Comparison of ENCODE assay signal across 22 mouse cellular contexts in the genomic region with DNA sequence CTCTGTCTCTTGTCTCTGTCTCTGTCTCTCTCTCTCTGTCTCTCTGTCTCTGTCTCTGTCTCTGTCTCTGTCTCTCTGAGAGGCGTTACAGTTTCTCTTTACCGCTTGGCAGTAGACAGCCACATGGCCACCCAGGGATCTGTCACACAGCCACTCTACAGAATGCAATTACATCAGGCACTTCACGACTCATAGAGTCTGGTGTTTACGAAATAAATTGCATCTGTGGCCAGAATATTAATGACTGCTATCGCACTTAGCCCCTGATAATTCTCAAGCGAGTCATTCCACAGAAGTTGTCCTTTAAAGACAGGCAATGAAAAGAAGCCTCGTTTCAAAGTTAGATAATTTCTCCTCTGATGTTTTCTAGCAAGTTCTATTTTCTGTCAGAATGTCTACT.
DNase-seq lines count a peak whose midpoint lies in the region; ATAC-seq lines count a peak whose summit lies in the region.
"Had no signal": no experiment of that assay in that cellular context is flagged by ENCODE, and none has a peak within 500 bp of the region (broad histone marks: within the 10 kb centered on the region; RNA-seq: fewer than 3 reads in every experiment).

No protein-coding gene starts in this region.

- 48% methylated on average over 7 of the region's 7 CpGs for WGBS in hindbrain, embryonic 13.5 days
- 90% methylated on average over 7 of the region's 7 CpGs for WGBS in hindbrain, embryonic 10.5 days
- 36% methylated on average over 7 of the region's 7 CpGs for WGBS in neural tube, embryonic 13.5 days
- WGBS in midbrain, embryonic 15.5 days: 50% methylated on average over 7 of the region's 7 CpGs

- no peak overlapping the region for H3K4me2 ChIP-seq in hindbrain, embryonic 13.5 days
- H3K4me2 ChIP-seq in neural tube, embryonic 13.5 days: no peak overlapping the region
- no peak overlapping the region for H3K4me2 ChIP-seq in midbrain, embryonic 15.5 days
- H3K4me2 ChIP-seq: limb, embryonic 12.5 days; liver, embryonic 11.5 days; midbrain, embryonic 12.5 days had no signal

- no peak overlapping the region for H3K27ac ChIP-seq in hindbrain, embryonic 13.5 days
- H3K27ac ChIP-seq in hindbrain, embryonic 10.5 days: no peak overlapping the region
- H3K27ac ChIP-seq in neural tube, embryonic 13.5 days (replicated peaks): no peak overlapping the region
- no peak overlapping the region for H3K27ac ChIP-seq in midbrain, embryonic 15.5 days
- H3K27ac ChIP-seq: embryonic facial prominence, embryonic 10.5 days; heart, adult 2 months; limb, embryonic 12.5 days; midbrain, embryonic 12.5 days had no signal

- no peak overlapping the region for H3K4me3 ChIP-seq in hindbrain, embryonic 13.5 days
- H3K4me3 ChIP-seq in hindbrain, embryonic 10.5 days: no peak overlapping the region
- H3K4me3 ChIP-seq in neural tube, embryonic 13.5 days: no peak overlapping the region
- H3K4me3 ChIP-seq in midbrain, embryonic 15.5 days: no peak overlapping the region
- H3K4me3 ChIP-seq: embryonic facial prominence, embryonic 10.5 days; heart, adult 2 months; limb, embryonic 12.5 days; midbrain, embryonic 12.5 days had no signal

- no peaks in the 10 kb centered on the region for H3K27me3 ChIP-seq in hindbrain, embryonic 13.5 days
- H3K27me3 ChIP-seq in hindbrain, embryonic 10.5 days (ENCODE audit: insufficient read depth, poor library complexity, severe bottlenecking): peaks cover 13% of the 10 kb centered on the region; the same call in 1 of the 2 replicates
- H3K27me3 ChIP-seq in neural tube, embryonic 13.5 days: no peaks in the 10 kb centered on the region
- H3K27me3 ChIP-seq in midbrain, embryonic 15.5 days (replicated peaks): no peaks in the 10 kb centered on the region
- H3K27me3 ChIP-seq: limb, embryonic 12.5 days had no signal

- peak; percentile 71; the same call in 1 of the 2 replicates for ATAC-seq in hindbrain, embryonic 13.5 days (ENCODE audit: low FRiP score)
- ATAC-seq in neural tube, embryonic 13.5 days (ENCODE audit: low read depth): peak; percentile 77; the same call in 1 of the 2 replicates
- 0 out of 2 replicates have a peak, but pooled peaks have one; percentile 60 for ATAC-seq in midbrain, embryonic 15.5 days (replicated peaks)
- ATAC-seq: intestine, postnatal 0 days; liver, postnatal 0 days; lung, postnatal 0 days had no signal

- H3K9ac ChIP-seq in hindbrain, embryonic 13.5 days: no peak overlapping the region
- no peak overlapping the region for H3K9ac ChIP-seq in neural tube, embryonic 13.5 days
- H3K9ac ChIP-seq in midbrain, embryonic 15.5 days: no peak overlapping the region
- H3K9ac ChIP-seq: limb, embryonic 12.5 days; liver, postnatal 0 days; midbrain, embryonic 12.5 days had no signal

- H3K9me3 ChIP-seq in hindbrain, embryonic 13.5 days: no peaks in the 10 kb centered on the region
- 0 out of 2 replicates have a peak, but pooled peaks cover 5% of the 10 kb centered on the region for H3K9me3 ChIP-seq in hindbrain, embryonic 10.5 days
- H3K9me3 ChIP-seq in neural tube, embryonic 13.5 days: no peaks in the 10 kb centered on the region
- H3K9me3 ChIP-seq in midbrain, embryonic 15.5 days: no peaks in the 10 kb centered on the region
- H3K9me3 ChIP-seq: embryonic facial prominence, embryonic 10.5 days; limb, embryonic 12.5 days; midbrain, embryonic 12.5 days had no signal

- no peaks in the 10 kb centered on the region for H3K36me3 ChIP-seq in hindbrain, embryonic 13.5 days
- no peaks in the 10 kb centered on the region for H3K36me3 ChIP-seq in hindbrain, embryonic 10.5 days
- no peaks in the 10 kb centered on the region for H3K36me3 ChIP-seq in neural tube, embryonic 13.5 days
- H3K36me3 ChIP-seq in midbrain, embryonic 15.5 days (replicated peaks): no peaks in the 10 kb centered on the region
- H3K36me3 ChIP-seq: embryonic facial prominence, embryonic 10.5 days; limb, embryonic 12.5 days; midbrain, embryonic 12.5 days had no signal

- no peak for DNase-seq in hindbrain, embryonic 10.5 days (ENCODE audit: low spot score)
- DNase-seq in neural tube, embryonic 10.5 days (ENCODE audit: extremely low spot score, low spot score): no peak
- no peak for DNase-seq in retina, embryonic 14.5 days (ENCODE audit: low spot score)
- no peak for DNase-seq in ovary, adult 18-20 months (ENCODE audit: low spot score)
- DNase-seq: cerebellum, adult 11-12 months; cerebellum, postnatal 10 days; gastrocnemius, postnatal 25 days; heart, adult 2 months; kidney, postnatal 25 days; liver, postnatal 0 days; right cerebral cortex, adult 18-20 months; right cerebral cortex, postnatal 4 days; thymus, postnatal 14 days had no signal

- peaks cover 11% of the 10 kb centered on the region for H3K4me1 ChIP-seq in hindbrain, embryonic 13.5 days (replicated peaks)
- peaks cover 11% of the 10 kb centered on the region for H3K4me1 ChIP-seq in hindbrain, embryonic 10.5 days (replicated peaks)
- peaks cover 20% of the 10 kb centered on the region; the same call in 1 of the 2 replicates for H3K4me1 ChIP-seq in neural tube, embryonic 13.5 days (replicated peaks)
- H3K4me1 ChIP-seq in midbrain, embryonic 15.5 days: peaks cover 4% of the 10 kb centered on the region; the same call in 1 of the 2 replicates
- H3K4me1 ChIP-seq: embryonic facial prominence, embryonic 10.5 days; limb, embryonic 12.5 days had no signal
